Mouse (Mus musculus) G1E (cell line): Measurements from ENCODE around the gene Dusp22. TPM values are rescaled to one million over a fixed set of nuclear protein-coding genes. Genes with fewer than 3 reads are reported as not detected.

Experiments used
- ATAC-seq: 2 replicates; pipeline ENCODE4 v1.8.0; 2016; ENCODE audit warnings: mild to moderate bottlenecking; ENCODE audit not compliant: insufficient number of reproducible peaks, poor library complexity, low FRiP score, severe bottlenecking; ENCODE audit errors: extremely low read depth
- DNase-seq: peaks from one replicate; pipeline ENCODE4 v3.0.0; 2012; ENCODE audit warnings: low spot score
- H3K27me3 ChIP-seq: 2 replicates; pipeline ENCODE4 v1.6.1; 2012; ENCODE audit warnings: mild to moderate bottlenecking, low read length, inconsistent platforms; ENCODE audit not compliant: insufficient read depth
- H3K36me3 ChIP-seq: replicated peaks from 2 replicates; pipeline ENCODE3; 2012; ENCODE audit warnings: mild to moderate bottlenecking, inconsistent platforms
- H3K4me1 ChIP-seq: 2 replicates; pipeline ENCODE4 v1.6.1; 2012; ENCODE audit warnings: low read depth, low read length, inconsistent platforms, mixed read lengths; ENCODE audit not compliant: insufficient read depth
- H3K4me3 ChIP-seq: 2 replicates; pipeline ENCODE4 v1.5.1; 2012; ENCODE audit warnings: low read depth, mild to moderate bottlenecking, inconsistent platforms, low read length, moderate library complexity, mixed read lengths
- H3K9me3 ChIP-seq: replicated peaks from 2 replicates; pipeline ENCODE4 v1.6.1; 2012; ENCODE audit warnings: inconsistent platforms
- CTCF ChIP-seq: IDR thresholded peaks from 2 replicates; pipeline ENCODE4 v1.5.1; 2012; ENCODE audit warnings: low read depth, low read length, inconsistent platforms, mixed read lengths
- GATA1 ChIP-seq: IDR thresholded peaks from 2 replicates; pipeline ENCODE4 v1.6.1; 2012; ENCODE audit warnings: borderline replicate concordance, low read length, inconsistent platforms, mixed read lengths
- GATA2 ChIP-seq: IDR thresholded peaks from 2 replicates; pipeline ENCODE4 v1.6.1; 2012; ENCODE audit warnings: low read depth, low read length, inconsistent platforms, borderline replicate concordance
- POLR2AphosphoS5 ChIP-seq: IDR thresholded peaks from 2 replicates; pipeline ENCODE4 v1.6.1; 2012; ENCODE audit warnings: low read depth, low read length, inconsistent platforms; ENCODE audit not compliant: insufficient replicate concordance
- TAL1 ChIP-seq: conservative IDR thresholded peaks from 2 replicates; pipeline ENCODE4 v1.6.1; 2012; ENCODE audit warnings: low read depth, low read length, inconsistent platforms, mixed read lengths
- polyA plus RNA-seq: library from polyadenylated mRNA; stranded (reverse); fragments of >175 nt; gene quantifications from 2 replicates; pipeline ENCODE4 v1.2.3, GENCODE M21; 2012
- total RNA-seq, 2 experiments: library from RNA; stranded (forward) in 1 of 2; stranded (reverse) in 1 of 2; fragments of 200-1000 nt in 1 of 2; fragments of >200 nt in 1 of 2; fragmentation: Nextera tagmentation in 1 of 2; gene quantifications; 2 replicates each; pipeline ENCODE4 v1.2.3; 2014 to 2017

Gene Dusp22
- total and polyA plus RNA-seq, 3 experiments = 0.27 TPM; not detected in 2

DNA sequence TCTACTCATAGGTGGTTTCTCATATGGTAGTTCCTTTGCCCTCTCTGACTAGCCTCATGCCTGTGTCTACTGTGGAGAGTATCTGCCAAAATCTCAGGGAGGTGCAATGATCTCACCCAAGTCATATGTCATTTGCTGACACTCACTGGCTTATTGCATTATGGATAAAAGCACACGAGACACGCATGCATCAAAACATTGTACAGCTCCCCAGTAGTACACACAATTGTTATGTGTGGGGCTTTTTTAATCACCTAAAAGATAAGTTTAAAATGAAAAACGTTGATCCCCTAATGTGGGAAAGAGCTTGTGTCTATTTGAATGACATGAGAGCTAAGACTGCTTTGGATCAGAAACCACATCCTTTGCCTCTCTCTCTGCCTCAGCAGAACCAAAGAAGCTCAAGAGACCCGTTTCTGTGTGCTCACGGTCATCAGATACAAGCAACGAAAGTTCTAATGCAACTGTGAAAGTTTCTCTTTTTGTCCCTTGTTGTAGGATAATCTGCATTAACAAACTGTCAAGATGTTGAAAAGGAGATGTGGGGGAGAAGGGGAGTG lies 82.7 kb downstream of the Dusp22 start:
- ATAC-seq (no peak), DNase-seq (no peak)
- no peaks in the 10 kb centered on the region for H3K4me1 ChIP-seq
- no peak for TF ChIP-seq GATA2
- no peak for TF ChIP-seq CTCF
- TF ChIP-seq POLR2AphosphoS5 = no peak
- no peak for TF ChIP-seq GATA1
- TF ChIP-seq TAL1 = no peak
- H3K36me3 ChIP-seq = no peaks in the 10 kb centered on the region
- no peaks in the 10 kb centered on the region for H3K27me3 ChIP-seq
- no peaks in the 10 kb centered on the region for H3K9me3 ChIP-seq
- H3K4me3 ChIP-seq = no peak overlapping the region

DNA sequence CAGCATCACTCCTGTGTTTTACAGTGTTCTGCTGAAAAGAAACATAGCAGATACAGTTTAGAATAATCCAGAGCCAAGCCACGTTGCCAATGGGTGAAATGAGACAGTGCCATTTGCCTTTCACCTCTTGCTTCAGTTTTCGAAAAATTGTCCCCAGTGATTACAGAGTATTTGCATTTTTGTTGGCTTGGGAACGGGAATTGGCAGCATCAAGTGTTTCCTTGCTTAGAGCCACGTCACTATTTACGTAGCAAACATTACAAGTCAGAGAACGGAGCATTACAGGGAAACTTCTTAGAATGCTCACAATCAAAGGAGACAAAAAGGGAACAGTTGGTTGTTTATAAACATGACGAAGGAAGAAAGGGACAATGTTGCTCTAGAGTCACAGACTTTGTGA lies 85.3 kb downstream of the Dusp22 start:
- Histone ChIP-seq H3K27me3 (peaks cover 5% of the 10 kb centered on the region; the same call in 1 of the 2 replicates), H3K36me3 (no peaks in the 10 kb centered on the region), H3K4me3 (no peak overlapping the region), H3K9me3 (no peaks in the 10 kb centered on the region), H3K4me1 (peaks cover 4% of the 10 kb centered on the region; the same call in 1 of the 2 replicates)
- ATAC-seq (no peak), DNase-seq (no peak)
- TF ChIP-seq GATA2 (no peak), CTCF (no peak), TAL1 (no peak), GATA1 (no peak), POLR2AphosphoS5 (no peak)

- Histone ChIP-seq H3K27me3 (peaks cover 10% of the 10 kb centered on the region; the same call in 1 of the 2 replicates), H3K4me3 (no peak overlapping the region), H3K4me1 (peaks cover 4% of the 10 kb centered on the region; the same call in 1 of the 2 replicates), H3K9me3 (no peaks in the 10 kb centered on the region), H3K36me3 (no peaks in the 10 kb centered on the region)
- DNase-seq (no peak), ATAC-seq (no peak)
- no peak for TF ChIP-seq TAL1
- no peak for TF ChIP-seq GATA1
- no peak for TF ChIP-seq GATA2
- TF ChIP-seq CTCF = no peak
- TF ChIP-seq POLR2AphosphoS5 = no peak
Measured at GRCm38 (mm10) chr13:30747068-30747467, 87.3 kb downstream of the Dusp22 start.

GRCm38 (mm10) chr13:30747504-30747903 lies 87.7 kb downstream of the Dusp22 start:
- TF ChIP-seq TAL1 = no peak
- TF ChIP-seq GATA2 = no peak
- no peak for TF ChIP-seq POLR2AphosphoS5
- DNase-seq = no peak
- no peaks in the 10 kb centered on the region for H3K36me3 ChIP-seq
- peaks cover 10% of the 10 kb centered on the region; the same call in 1 of the 2 replicates for H3K27me3 ChIP-seq
- no peak overlapping the region for H3K4me3 ChIP-seq
- H3K4me1 ChIP-seq = peaks cover 4% of the 10 kb centered on the region; the same call in 1 of the 2 replicates
- H3K9me3 ChIP-seq = no peaks in the 10 kb centered on the region
- ATAC-seq = no peak

DNA sequence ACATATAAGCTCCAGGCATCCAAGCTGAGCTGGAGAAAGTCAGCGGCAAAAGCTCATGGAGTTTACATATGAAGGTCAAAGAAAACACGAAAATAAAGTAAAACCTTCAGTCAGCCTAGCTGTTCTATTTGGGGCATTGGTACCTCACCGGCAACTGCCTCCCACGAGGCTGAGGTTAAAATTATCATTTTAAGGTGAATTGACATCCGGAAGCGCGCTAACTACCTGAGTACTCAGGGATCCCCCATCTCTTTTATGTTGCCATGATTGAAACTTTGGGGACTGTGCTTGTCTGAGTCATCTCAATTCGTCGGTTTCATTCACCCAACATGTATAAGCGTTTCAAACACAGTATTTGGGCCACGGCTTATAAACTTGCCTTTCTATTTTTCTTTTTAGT lies 88.5 kb downstream of the Dusp22 start:
- H3K4me1 ChIP-seq = peaks cover 4% of the 10 kb centered on the region; the same call in 1 of the 2 replicates
- peaks cover 10% of the 10 kb centered on the region; the same call in 1 of the 2 replicates for H3K27me3 ChIP-seq
- TF ChIP-seq GATA1 (no peak), CTCF (no peak), TAL1 (no peak), POLR2AphosphoS5 (no peak), GATA2 (no peak)
- DNase-seq (no peak), ATAC-seq (no peak)
- no peaks in the 10 kb centered on the region for H3K9me3 ChIP-seq
- H3K4me3 ChIP-seq = no peak overlapping the region
- H3K36me3 ChIP-seq = no peaks in the 10 kb centered on the region

GRCm38 (mm10) chr13:30749021-30749556 lies 89.3 kb downstream of the Dusp22 start, which contains the start of gene Irf4:
Gene Irf4, plus strand, starts transcription at chr13:30749226.
- Histone ChIP-seq H3K4me1 (peaks cover 4% of the 10 kb centered on the region; the same call in 1 of the 2 replicates), H3K36me3 (no peaks in the 10 kb centered on the region), H3K9me3 (no peaks in the 10 kb centered on the region), H3K27me3 (peaks cover 10% of the 10 kb centered on the region; the same call in 1 of the 2 replicates), H3K4me3 (no peak within 1 kb of the TSS)
- DNase-seq (no peak), ATAC-seq (no peak)
- TF ChIP-seq GATA2 = no peak
- TF ChIP-seq CTCF = no peak
- TF ChIP-seq TAL1 = no peak
- TF ChIP-seq GATA1 = no peak
- TF ChIP-seq POLR2AphosphoS5 = no peak
